Mouse (Mus musculus) cerebellum, adult 2 months (tissue): ENCODE data around the gene Gldn. TPM values are rescaled to one million over a fixed set of nuclear protein-coding genes. Genes with fewer than 3 reads are reported as not detected.

Source experiments
- DNase-seq, 2 experiments: peaks; one replicate each; pipeline ENCODE4 v3.0.0; 2021
- H3K27ac ChIP-seq: fragments of 200-500 bp; 2 replicates; pipeline ENCODE4 v1.5.1; 2012; ENCODE audit warnings: low read length, control low read depth, inconsistent platforms; ENCODE audit not compliant: insufficient read depth
- H3K27me3 ChIP-seq: fragments of 200-500 bp; 2 replicates; pipeline ENCODE4 v1.6.1; 2012; ENCODE audit warnings: inconsistent platforms, mild to moderate bottlenecking, low read length, moderate library complexity; ENCODE audit not compliant: control insufficient read depth, insufficient read depth
- H3K4me1 ChIP-seq: fragments of 200-500 bp; 2 replicates; pipeline ENCODE4 v1.6.1; 2011; ENCODE audit warnings: low read length; ENCODE audit not compliant: control insufficient read depth, insufficient read depth
- H3K4me3 ChIP-seq: fragments of 200-500 bp; replicated peaks from 2 replicates; pipeline ENCODE3; 2011; ENCODE audit warnings: mild to moderate bottlenecking, low read depth, low read length, control low read depth; ENCODE audit not compliant: insufficient read depth
- CTCF ChIP-seq: fragments of 200-500 bp; IDR thresholded peaks from 2 replicates; pipeline ENCODE4 v1.5.1; 2011; ENCODE audit warnings: low read depth, mild to moderate bottlenecking, control low read depth, low read length, moderate library complexity, borderline replicate concordance; ENCODE audit not compliant: insufficient read depth
- POLR2A ChIP-seq: fragments of 200-500 bp; IDR thresholded peaks from 2 replicates; pipeline ENCODE4 v1.6.1; 2011; ENCODE audit warnings: low read length, control low read depth, borderline replicate concordance; ENCODE audit not compliant: insufficient read depth
- WGBS: fragments of 180-500 bp; shearing (Covaris S2); methylation state at CpG from one replicate; pipeline ENCODE4 v1.1.7; 2018; 5-methylcytosine and 5-hydroxymethylcytosine counted together
- polyA plus RNA-seq: library from polyadenylated mRNA; depleted of rRNA; stranded (reverse); fragments of >200 nt; gene quantifications from 2 replicates; pipeline ENCODE4 v1.2.3, GENCODE M21; 2012; rRNA removed

The Gldn gene
- polyA plus RNA-seq, 1 experiment, result 0.28 TPM

GRCm38 (mm10) chr9:54323456-54323855 is 37.2 kb downstream of the Gldn start:
- WGBS, result 35% methylated on average over 8 of the region's 8 CpGs
- DNase-seq, result no peak
- no peaks in the 10 kb centered on the region for H3K27me3 ChIP-seq
- H3K4me1 ChIP-seq, result no peaks in the 10 kb centered on the region
- H3K27ac ChIP-seq, result no peak overlapping the region
- TF ChIP-seq CTCF (peak; percentile 53; the same call in 1 of the 2 replicates), POLR2A (no peak)
- H3K4me3 ChIP-seq, result no peak overlapping the region

GRCm38 (mm10) chr9:54329201-54329600 is 42.9 kb downstream of the Gldn start:
- no peak overlapping the region for H3K4me3 ChIP-seq
- H3K4me1 ChIP-seq, result no peaks in the 10 kb centered on the region
- H3K27ac ChIP-seq, result no peak overlapping the region
- WGBS, result 94% methylated on average over 7 of the region's 7 CpGs
- TF ChIP-seq POLR2A (no peak), CTCF (no peak)
- no peaks in the 10 kb centered on the region for H3K27me3 ChIP-seq
- DNase-seq, result no peak

- Histone ChIP-seq H3K4me1 (no peaks in the 10 kb centered on the region), H3K4me3 (no peak overlapping the region), H3K27ac (no peak overlapping the region), H3K27me3 (no peaks in the 10 kb centered on the region)
- no peak for DNase-seq
- 37% methylated on average over 12 of the region's 12 CpGs for WGBS
- TF ChIP-seq CTCF, result no peak
- no peak for TF ChIP-seq POLR2A
Observed at GRCm38 (mm10) chr9:54335582-54335981, 49.3 kb downstream of the Gldn start.

GRCm38 (mm10) chr9:54336532-54337144 is 50.4 kb downstream of the Gldn start:
- H3K27ac ChIP-seq, result no peak overlapping the region
- H3K4me1 ChIP-seq, result no peaks in the 10 kb centered on the region
- DNase-seq, result peak; percentile 39 to 43
- no peak overlapping the region for H3K4me3 ChIP-seq
- 53% methylated on average over 6 of the region's 6 CpGs for WGBS
- TF ChIP-seq POLR2A (no peak), CTCF (peak; percentile 70)
- H3K27me3 ChIP-seq, result no peaks in the 10 kb centered on the region

- H3K27ac ChIP-seq, result no peak overlapping the region
- no peak overlapping the region for H3K4me3 ChIP-seq
- TF ChIP-seq CTCF (no peak), POLR2A (no peak)
- no peak for DNase-seq
- H3K27me3 ChIP-seq, result no peaks in the 10 kb centered on the region
- WGBS, result 80% methylated on average over 7 of the region's 7 CpGs
- no peaks in the 10 kb centered on the region for H3K4me1 ChIP-seq
Observed at GRCm38 (mm10) chr9:54342026-54342425, 55.7 kb downstream of the Gldn start.

GRCm38 (mm10) chr9:54356756-54357155 is 70.5 kb downstream of the Gldn start:
- no peaks in the 10 kb centered on the region for H3K27me3 ChIP-seq
- H3K4me1 ChIP-seq, result no peaks in the 10 kb centered on the region
- no peak for TF ChIP-seq POLR2A
- TF ChIP-seq CTCF, result no peak
- no peak overlapping the region for H3K4me3 ChIP-seq
- no peak for DNase-seq
- H3K27ac ChIP-seq, result no peak overlapping the region
- WGBS, result 94% methylated on average over 8 of the region's 8 CpGs

Other genes with a start within 250 kb of the Gldn start
- gene Tnfaip8l3, start 218.1 kb upstream of the Gldn start, polyA plus RNA-seq, result 0.44 and 0.51 TPM in 2 replicates
- not detected in 2 replicates for gene Cyp19a1, start 18.4 kb upstream of the Gldn start, polyA plus RNA-seq
- 97.9 and 98.9 TPM in 2 replicates for gene Dmxl2, start 215.1 kb downstream of the Gldn start, polyA plus RNA-seq